Mouse (Mus musculus) stomach, postnatal 0 days (tissue): Measurements from ENCODE around the gene Nrxn3.

Source experiments
- CTCF ChIP-seq: IDR thresholded peaks from 2 replicates; pipeline ENCODE4 v1.5.1; 2016; ENCODE audit warnings: antibody characterized with exemption, low read depth, mild to moderate bottlenecking, moderate library complexity
- EP300 ChIP-seq: optimal IDR thresholded peaks from 2 replicates; pipeline ENCODE3; 2016; ENCODE audit warnings: antibody characterized with exemption

- TF ChIP-seq CTCF (no peak), EP300 (no peak)
Observed at GRCm38 (mm10) chr12:89867124-89867523, 1144.4 kb downstream of the Nrxn3 start.
